Mouse (Mus musculus) lung, postnatal 10 days (tissue): ENCODE measurements around the gene Gm9857.
A peak's percentile ranks its signal among the peaks of the same experiment; 100 is the strongest.

Source experiments
- DNase-seq: peaks from one replicate; pipeline ENCODE4 v3.0.0; 2021

Gene Gm9857

DNA sequence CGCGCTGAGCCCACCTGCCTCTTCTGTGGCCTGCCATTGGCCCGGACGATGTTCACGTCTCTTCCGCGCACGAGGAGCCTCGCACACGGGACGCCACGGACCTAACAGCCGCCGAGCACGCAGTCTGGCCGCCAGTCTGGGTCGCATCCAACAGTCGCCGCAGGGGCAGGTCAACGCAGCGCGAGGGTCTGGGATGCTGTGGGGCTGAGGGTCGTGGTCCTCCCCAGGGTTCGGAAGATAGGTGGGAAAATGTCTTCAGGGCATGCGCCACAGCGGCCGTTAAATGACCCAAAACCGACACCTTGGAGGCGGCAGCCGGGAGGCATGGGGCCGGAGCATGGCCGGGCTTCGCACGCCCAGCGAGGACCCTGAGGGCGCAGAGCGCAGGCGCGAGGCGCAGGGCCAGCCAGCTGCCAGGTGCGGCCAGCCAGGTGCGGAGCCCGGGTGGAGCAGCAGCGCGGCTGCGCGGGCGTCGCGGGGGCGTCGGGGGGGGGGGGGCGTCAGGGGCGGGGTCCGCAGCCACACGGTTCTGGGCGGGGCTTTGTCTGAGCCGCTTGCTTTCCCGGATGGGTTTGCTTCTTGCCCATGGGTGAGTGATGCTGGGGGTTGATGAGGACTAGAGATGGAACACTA, at the start of gene Gm9857:
Gene Gm9857 (minus strand): TSS at position 445 of the 633 bp plus-strand sequence.
- DNase-seq, result peak; percentile 14

DNA sequence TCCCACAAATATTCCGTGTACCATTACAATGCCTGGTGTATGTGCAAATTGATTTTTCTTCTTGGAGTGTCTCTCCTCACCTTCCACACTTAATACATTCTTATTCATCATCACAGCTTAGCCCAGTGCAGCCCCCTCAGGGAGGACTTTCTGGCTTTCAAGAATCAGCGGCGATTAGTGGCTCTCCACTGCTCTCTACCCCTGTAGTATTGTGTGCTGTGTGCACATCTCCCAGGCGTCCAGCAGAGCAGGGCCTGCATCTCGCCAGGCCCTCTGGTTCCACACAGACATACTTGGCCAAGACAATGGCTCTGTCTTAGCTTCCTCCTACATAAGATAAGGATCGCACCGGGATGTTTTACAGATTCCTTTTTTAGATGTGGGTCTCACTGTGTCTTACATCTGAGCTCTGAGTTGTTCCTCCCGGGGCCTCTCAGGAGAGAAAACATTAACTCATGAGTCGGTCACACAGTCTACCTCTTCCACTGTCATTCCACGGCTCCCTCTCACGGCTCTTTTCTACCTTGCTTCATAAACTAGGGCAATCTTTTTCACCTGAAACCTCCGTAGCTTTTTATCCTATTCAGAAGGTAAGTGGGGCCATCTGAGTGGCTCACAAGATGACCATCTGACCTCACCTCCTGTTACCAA, 46.9 kb upstream of the Gm9857 start:
- no peak for DNase-seq

DNA sequence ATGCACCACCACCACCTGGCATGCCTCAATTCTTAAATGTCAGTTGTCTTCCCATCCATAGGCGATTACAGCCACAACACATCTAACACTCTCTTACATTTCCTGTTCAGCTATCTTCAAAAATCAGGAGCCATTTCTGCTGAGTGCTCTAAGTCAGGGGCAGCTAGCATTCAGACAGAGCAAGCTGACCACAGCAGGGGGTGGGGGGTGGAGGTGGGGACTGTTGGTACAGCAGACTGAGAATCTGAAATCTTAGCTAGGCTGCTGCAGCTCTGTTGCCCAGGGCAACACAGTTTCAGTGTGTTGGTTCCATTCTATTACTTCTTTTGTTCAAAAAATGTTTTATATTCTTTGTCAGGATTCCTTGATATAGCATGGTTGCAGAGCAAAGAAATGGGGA, 46.3 kb upstream of the Gm9857 start:
- no peak for DNase-seq

DNA sequence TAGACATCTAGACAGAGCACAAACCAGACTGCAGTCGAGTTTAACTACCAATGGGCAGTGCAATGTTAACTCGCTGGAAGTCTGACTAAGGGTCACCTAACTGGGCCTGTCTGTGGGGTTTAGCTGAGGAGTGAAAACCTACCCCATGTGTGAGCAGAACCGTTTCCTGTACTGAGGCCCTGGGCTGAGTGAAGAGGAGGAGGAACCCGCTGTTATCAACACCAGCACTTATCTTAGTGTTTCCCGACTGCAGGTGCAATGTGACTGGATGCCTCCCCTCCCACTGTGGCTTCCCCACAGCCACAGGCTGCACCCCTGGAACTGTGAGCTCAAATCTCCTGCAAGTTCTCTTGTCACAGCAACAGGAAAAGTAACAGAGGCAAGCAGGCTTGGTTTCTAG, 43.7 kb upstream of the Gm9857 start:
- no peak for DNase-seq

DNA sequence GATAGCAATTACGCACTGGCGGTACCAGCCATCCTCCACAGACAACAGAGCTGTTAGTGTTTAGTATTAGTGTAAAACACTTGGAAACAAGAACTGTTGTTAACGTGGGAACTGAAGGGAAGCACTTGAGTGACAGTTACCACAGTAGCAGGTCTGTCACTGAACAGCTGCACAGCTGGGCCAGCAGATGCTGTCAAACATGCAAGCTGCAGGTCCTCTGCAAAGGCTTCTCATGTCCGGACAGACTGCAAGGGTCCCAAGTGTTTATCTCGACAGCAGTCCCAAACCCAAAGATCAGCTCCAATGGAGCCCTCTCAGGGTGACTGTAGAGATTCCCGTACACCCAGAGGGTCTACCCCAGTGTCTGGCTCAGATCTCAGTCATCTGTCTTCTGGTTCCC, 41.7 kb upstream of the Gm9857 start:
- no peak for DNase-seq

DNA sequence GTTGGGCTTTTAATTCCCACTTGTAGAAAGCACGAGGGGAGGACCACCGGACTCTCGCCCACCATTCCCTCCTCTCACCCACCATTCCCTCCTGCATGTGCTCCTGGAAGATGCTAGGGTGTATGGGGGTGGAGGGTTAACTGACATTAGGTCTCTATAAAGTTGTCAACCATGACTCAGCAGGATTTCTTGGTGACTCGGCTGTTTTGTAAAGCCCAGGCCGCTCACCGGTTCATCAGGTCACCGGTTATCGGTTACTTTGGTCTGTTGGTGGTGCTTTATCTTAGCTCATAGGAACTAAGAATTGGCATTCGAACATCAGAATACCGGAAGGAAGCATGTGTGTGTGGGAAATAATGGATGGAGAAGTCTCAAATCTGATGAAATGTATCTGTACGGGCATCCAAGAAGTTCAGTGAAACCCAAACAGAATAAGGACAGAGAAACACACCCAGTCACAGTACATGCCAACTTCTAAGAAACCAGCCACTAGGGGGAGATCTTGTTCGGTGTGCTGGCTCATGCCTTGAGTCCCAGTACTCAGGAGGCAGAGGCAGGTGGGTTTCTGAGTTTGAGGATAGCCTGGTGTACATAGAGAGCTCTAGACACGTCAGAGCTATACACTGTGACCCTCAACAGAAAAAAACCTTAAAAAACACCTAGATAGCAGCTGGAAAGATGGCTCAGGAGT, 37.2 kb upstream of the Gm9857 start:
- peak; percentile 22 for DNase-seq

DNA sequence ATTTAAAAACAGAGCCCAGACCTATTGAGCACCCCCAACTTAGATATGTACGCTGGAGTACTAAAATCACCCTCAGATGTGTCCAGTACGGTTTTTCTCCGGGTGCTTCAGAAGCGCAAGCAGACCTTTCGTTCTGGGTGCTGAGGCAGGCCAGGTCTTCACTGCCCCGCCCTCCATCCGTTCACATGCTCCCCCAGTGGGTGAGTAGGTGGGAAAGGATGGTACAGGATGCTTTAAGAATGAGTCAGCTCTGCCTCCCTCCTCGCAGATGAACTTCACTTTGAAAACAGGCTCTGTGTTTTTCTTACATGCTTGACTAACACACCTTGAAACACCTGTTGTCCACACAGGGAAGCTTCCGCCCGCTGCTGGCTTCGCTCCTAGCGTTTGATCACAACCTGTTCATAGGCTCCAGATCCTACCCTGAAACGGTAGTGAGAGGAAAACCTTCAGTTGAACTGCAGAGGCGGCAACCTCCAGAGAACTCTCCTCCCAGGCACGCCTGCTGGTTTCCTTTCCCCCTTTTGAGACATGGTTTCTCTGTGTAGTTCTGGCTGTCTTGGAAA, 34.8 kb upstream of the Gm9857 start:
- no peak for DNase-seq

DNA sequence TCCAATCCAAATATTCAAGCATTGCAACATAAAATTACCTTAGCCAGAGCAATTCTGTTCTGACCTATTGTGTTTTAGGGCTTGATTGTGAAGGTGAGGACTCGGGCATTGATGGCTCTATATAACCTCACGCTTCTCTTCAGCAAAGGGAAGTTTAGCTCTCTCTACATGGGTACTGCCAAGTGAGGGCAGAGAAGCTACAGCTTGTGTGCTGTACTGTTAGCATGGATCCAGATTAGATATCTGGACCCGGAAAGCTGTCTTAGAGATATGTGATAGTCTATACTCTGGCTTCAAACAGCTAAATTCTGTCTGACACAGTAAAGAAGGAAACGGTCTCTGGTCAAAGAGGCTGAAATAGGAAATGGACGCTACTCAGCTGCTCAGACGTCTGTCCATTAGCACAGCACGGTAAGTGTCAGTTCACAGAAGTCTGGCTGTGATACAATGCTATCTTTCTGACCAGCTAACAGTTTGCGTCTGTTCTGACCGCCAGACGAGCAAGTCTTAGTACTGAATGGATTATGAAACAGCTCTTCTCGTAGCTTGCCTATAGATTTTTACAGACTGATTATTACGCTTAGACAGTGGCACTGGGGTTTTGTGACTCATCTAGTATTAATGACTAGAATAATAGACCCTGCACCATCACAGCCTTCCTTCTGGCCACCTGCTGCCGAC, 33.9 kb upstream of the Gm9857 start:
- DNase-seq, result no peak

DNA sequence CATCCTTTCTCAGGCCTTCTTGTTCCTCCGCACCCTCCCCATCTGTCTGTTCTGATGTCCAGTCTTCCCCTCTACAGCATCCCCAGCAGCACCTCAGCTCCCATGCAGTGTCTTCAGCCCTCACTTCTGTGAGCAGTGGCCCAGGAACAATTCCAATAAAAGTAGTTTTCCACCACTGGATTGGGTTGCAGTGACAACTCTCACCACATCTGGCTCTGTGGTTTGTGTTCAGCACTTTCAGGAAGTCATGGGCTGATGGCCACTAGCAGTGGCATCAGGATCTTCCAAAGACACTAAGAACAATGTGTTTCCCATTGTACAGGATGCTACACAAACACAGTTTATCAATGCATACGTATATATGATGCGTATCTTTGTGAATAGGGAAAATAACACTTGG, 25.8 kb upstream of the Gm9857 start:
- no peak for DNase-seq

DNA sequence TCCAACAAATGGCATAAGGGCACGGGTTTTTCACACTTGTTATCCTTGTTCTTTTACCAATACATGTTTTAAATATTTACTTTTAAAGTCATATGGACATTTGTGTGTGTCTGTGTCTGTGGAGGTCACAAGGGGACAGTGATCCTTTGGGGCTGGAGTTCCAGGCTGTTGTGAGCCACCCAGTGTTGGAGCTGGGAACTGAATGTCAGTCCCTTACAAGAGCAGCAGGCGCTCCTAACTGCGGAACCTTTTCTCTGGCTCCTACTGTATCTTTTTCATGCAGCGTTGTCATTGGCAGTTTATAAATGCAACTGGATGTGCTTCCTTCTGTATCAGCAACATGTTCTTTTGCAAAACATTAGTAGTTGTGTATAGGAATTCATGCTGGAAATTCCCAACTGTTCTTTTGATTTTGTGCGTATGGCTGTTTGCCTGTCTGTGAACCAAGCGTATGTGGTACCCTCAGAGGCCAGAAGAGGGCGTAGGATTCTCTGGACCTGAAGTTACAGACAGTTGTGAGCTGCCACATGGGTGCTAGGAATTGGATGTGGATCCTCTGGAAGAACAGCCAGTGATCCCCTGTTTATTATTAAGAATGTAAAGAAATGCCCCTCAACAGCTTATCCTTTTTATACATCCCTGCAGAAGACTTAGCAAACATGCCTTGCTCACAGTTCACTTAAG, 24.3 kb upstream of the Gm9857 start:
- DNase-seq, result peak; percentile 24

DNA sequence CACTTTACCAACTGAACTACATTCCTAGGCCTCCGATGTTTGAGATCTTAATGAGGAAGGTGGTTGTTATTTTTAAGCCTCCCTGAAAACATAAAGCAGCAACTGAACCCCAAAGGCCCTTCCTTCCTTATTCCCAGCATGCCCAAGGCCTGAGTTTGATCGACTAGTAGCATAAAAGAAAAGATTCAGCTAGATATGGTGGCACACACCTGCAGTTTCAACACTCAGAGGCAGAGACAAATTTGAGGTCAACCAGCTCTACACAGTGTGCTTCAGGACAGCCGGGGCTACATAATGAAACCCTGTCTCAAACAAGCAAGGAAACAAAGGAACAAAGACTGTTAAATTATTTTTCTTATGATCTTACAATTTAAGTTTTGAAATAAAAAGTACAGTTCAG, 23.5 kb upstream of the Gm9857 start:
- no peak for DNase-seq

DNA sequence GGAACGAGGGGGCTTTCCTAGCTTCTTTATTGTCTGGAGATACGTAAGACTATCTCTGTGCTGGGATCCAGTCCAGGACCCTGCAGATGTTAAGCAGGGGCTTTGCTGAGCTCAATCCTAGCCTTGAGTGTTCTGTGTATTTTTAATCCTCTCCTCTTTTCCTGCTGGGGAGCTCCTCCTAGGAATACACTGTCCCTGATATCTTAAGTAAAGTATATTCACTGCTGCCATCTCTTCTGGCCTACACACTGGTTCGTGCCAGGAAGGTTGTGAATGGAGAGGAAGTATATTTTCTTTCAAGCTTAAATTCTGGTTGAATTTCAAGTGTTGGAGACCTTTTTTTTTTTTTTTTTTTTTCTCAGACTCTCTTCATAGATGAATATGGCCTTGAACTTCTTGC, 23.0 kb upstream of the Gm9857 start:
- DNase-seq, result no peak

DNA sequence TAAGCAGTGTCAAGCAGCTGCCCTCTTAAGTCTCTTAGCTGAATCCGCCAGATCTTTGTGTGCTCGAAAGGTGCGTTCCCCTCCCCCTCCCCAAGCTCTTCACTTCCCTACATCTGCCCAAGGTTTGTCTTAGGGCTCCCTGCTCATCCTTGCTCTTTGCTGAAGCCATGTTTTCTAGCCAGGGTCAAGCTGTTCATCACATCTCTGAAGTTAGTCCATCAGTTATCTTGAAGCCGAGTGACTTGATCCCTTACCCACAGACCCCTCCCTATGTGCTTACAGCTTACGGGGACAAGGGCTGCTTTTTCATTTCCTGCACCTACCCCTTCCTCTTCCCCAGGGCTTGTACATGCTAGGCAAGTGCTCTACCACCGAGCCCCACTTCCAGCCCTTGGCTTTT, 21.4 kb upstream of the Gm9857 start:
- DNase-seq, result no peak

DNA sequence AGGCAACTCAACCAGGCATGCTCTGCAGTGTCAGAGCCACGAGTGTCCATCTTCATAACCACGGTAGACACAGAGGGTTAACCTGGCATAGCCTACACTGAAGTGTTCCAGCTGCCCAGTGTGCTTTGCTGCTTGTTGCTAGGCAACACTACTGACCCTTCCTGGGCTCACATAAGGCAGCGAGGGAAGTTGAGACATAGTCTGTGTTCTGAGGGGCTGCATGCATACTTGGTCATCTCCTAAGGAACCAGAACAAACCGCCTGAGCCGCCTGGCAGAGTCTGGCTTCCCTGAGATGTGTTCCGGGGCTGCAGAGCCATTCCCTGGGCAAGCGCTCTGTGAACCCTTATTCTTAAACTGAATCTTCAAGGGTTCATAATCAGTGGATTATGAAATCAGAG, 21.0 kb upstream of the Gm9857 start:
- peak; percentile 55 for DNase-seq

DNA sequence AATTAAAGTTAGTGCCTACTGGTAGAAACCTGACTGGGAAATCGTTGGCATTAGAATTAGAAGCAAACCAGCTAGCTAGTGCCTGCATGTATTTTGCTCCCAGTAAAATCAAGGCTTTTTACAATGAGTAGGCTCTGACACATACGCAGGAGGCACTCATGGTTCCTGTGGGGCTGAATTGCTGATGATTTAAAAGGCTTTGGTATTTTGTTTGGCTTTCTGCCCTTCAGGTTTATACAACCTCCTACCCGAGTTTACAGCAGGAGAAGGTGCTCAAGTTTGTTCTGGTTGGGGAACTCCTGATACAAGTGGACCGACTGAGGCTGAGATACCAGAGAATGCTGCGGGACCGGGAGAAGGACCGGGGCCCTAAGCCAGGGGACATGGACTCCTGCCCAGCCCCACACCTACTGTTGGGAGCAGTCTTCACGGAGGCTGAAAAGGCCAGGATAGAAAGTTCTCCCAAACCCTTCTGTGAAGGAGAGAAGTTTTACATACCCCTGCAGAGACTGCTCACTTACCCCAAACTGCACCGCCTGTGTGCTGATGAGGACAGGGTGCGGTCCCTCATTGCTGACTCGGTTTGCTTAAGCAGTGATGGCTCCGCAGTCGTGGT, 19.5 kb upstream of the Gm9857 start:
- no peak for DNase-seq

DNA sequence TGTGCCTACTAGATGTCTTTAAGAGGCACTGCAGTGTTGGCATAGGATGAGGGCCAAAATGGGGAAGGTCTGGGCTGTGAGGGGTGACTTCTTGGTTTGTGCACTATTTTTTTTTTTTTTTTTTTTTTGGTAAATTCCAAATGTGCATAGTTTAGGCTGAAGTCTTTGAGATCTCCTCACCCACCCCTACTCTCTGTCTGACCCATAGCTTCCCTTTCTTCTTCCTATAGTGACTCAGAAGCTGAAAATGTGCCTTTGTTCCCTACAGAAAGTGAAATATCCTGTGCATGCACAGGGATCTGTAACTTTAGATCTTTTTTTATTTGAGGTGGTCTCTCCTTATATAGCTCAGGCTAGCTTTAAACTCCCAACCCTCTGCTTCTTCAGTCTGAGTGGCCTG, 17.7 kb upstream of the Gm9857 start:
- DNase-seq, result no peak

DNA sequence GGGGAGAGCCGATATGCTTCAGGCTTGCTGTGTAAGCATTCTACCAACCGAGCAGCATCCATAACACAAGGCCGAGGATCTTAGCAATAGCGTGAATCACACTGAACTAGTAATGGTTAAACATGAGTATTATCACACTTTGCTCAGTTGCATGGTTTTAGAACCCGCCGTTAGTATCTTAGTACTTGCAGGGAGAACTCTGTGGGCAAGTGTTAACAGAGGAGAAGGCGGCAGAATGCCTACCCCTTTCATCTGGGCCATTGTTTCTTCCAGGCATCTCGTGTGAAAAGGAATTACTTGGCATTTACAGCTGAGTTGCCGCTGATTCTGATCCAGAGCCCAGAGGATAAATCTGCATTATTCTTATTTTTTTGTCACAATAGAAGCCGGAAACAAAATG, 751 bp upstream of the Gm9857 start:
- DNase-seq, result no peak

DNA sequence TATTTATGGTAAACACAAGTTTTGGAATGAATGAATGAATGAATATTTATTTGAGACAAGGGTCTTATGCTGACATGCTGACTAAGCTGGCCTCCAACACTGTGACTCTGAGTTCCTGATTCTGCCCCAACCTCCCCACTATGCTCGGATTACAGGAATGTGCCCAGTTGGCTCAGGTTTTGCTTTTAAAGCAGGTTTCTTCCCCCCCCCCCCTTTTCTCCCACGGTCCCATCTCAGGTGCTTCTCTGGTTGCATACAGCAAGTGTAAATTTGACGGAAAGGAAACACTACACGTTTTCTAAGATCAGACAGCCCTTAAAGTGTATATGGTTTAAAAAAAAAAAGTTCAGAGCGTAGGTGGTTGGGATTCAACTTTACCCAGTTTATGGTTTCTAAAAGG, 672 bp downstream of the Gm9857 start, which contains the start of gene Henmt1:
Gene Henmt1 (plus strand): TSS at position 301 of the 400 bp plus-strand sequence.
- no peak for DNase-seq

DNA sequence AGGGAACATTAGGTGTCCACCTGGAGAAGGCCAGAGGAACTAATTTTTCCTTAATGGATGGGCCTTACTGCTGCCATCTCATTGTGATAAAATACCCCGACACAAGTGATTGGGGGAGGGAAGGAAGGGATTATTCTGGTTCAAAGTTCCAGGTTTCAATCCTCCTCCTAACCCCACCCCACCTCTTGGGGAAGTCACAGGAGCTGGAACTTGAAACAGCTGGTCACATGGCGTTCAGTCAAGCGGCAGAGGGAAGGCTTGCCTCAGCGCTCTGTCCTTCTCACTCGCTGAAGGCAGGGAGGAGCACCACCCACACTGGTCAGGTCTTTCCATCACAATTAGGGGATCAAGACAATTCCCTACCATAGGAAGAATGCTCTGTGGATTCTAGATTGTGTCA, 1.6 kb downstream of the Gm9857 start:
- no peak for DNase-seq

DNA sequence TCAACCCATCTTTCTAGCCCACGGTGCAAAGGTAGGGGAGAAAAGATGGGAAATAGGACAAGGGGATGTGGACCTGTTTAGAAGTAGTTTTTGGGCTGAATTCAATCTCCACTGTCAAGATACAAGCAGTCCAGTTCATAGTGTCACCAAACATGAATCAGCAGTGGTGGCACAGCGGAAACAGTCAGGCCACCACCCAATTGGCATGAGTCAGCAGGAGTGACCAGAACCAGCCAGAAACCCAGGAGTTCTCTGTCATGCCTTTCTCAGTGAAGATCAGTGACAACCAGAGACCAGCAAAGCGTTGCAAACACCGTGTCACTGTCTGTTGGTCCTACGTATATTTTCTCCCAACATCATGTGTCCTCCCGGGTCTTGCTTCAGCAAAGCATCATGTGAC, 6.7 kb downstream of the Gm9857 start:
- no peak for DNase-seq

DNA sequence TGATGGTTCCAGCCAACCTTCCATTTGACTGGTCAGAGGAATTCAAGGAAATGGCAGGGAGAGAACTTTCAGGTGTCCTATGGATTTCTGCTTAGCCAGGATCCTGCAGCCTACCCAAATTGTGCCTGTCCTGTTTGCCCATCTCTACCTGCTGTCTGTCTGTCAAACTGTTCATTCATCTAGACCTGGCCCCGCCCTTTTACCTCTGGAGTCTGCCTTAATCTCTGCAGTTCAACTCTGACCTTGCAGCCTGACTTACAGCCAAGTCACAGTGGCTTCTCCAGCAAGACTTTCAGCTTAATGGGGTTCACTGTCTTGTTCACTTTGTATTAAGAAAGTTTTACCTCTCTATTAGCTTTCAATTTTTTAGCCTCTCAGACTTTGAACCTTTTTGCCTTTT, 13.9 kb downstream of the Gm9857 start:
- DNase-seq, result no peak

DNA sequence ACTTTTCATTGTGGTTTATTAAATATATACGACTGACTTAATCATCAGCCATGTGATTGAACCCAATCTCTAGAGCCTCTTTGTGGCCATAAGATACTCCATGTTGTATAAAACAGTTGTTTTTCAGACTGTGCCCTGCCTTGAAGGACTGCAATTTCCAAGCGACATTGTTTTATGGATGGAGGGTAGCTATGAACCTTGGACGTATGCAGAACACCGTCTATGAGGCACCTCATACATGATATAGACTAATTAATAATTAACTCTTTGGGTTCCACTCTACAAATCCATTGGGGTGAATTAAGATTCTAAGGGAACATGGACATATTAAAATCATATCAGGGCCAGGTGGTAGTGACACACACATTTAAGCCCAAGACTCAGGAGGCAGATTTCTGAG, 14.6 kb downstream of the Gm9857 start:
- no peak for DNase-seq
